ENCODE assay signal across 15 mouse cellular contexts in genomic region chr5:27194157-27194556, GRCm38 (mm10).
"Had no signal": no experiment of that assay in that cellular context is flagged by ENCODE, and none has a peak within 500 bp of the region (broad histone marks: within the 10 kb centered on the region; RNA-seq: fewer than 3 reads in every experiment).

No protein-coding gene starts in this region.

- H3K27ac ChIP-seq: liver, embryonic 12.5 days; liver, embryonic 14.5 days; lung, embryonic 15.5 days; midbrain, embryonic 10.5 days; midbrain, embryonic 12.5 days; neural tube, embryonic 13.5 days; neural tube, embryonic 15.5 days had no signal

- H3K36me3 ChIP-seq: liver, embryonic 12.5 days; lung, embryonic 15.5 days; midbrain, embryonic 10.5 days; midbrain, embryonic 12.5 days; neural tube, embryonic 13.5 days; neural tube, embryonic 15.5 days had no signal

- H3K4me3 ChIP-seq: liver, embryonic 12.5 days; lung, embryonic 15.5 days; midbrain, embryonic 10.5 days; midbrain, embryonic 12.5 days; neural tube, embryonic 13.5 days; neural tube, embryonic 15.5 days had no signal

- DNase-seq: lung, adult 2 months; lung, postnatal 14 days; midbrain, embryonic 14.5 days; right cerebral cortex, postnatal 14 days; thymus, adult 18-20 months; thymus, postnatal 36 days had no signal

- ATAC-seq: liver, embryonic 12.5 days; lung, postnatal 0 days; midbrain, embryonic 16.5 days had no signal
